Mouse (Mus musculus) heart, adult 2 months (tissue): ENCODE data around the gene Fam213a.

Experiments
- EP300 ChIP-seq: fragments of 200-500 bp; IDR thresholded peaks from 2 replicates; pipeline ENCODE4 v1.6.1; 2011; ENCODE audit warnings: low read depth, low read length, control low read depth; ENCODE audit not compliant: insufficient read depth
- POLR2A ChIP-seq: fragments of 200-500 bp; IDR thresholded peaks from 2 replicates; pipeline ENCODE4 v1.6.1; 2011; ENCODE audit warnings: mild to moderate bottlenecking, low read depth, low read length, control low read depth; ENCODE audit not compliant: insufficient read depth

DNA sequence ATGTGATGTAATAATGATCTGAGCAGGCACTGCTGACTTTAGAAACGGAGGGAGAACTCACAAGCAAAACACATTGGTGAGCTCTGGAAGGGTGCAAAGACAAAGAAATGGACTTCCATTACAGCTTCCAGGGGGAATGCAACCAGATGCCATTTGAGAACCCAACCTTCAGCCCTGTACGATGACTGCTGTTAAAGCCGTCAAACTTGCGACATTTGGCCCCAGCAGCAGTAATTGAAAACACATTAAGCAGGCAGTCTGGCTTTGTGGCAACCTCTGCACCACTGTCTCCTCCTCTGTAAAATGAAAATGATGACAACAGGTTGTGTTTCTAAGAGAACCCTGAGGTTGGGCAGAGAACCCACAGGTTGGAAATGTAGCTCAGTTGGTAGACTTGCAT is 12.8 kb downstream of the Fam213a start:
- no peak for TF ChIP-seq POLR2A
- TF ChIP-seq EP300 = no peak
